Mouse (Mus musculus): ENCODE data around the gene Ugt1a5.

Gene Ugt1a5

DNA sequence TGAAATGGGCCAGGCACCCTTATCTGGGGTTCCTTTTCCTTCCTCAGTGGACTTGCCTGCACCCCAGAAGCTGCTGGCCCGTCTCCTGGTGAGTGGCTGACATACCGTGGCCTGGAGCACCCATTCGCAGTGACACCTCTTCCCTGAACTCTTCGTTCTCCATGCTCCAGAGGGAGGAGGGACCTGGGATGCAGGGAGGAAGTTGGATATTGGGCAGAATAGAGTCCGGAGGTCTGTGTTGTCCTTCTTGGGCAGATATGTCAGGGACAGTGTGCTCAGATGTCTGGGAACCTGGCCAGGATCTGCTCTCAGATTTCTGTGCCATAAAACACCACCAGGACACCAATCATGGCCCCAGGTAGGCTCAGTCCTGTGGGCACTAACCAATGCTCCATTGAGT lies 74.3 kb downstream of the Ugt1a5 start:
- peak; percentile 65 for DNase-seq (ENCODE audit: low spot score)

DNA sequence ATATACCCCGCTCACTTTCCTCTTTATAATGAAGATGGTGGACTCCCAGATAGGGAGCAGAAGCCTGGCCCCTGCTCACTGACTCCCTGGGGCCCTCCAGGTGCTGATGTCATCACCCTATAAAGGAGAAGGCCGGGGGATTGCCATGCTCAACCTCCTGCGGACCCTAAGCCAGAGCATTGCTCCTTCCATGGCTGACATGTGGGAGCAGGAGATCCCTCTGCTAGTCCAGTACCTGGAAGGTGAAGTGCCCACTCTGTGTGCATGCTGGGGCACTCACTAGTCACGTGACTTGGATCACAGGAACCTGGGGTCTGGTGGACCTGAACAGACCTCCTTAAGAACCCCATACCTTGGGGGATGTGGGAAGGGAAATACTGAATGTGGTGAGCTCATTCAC lies 74.8 kb downstream of the Ugt1a5 start:
- peak; percentile 64 for DNase-seq (ENCODE audit: low spot score)

DNA sequence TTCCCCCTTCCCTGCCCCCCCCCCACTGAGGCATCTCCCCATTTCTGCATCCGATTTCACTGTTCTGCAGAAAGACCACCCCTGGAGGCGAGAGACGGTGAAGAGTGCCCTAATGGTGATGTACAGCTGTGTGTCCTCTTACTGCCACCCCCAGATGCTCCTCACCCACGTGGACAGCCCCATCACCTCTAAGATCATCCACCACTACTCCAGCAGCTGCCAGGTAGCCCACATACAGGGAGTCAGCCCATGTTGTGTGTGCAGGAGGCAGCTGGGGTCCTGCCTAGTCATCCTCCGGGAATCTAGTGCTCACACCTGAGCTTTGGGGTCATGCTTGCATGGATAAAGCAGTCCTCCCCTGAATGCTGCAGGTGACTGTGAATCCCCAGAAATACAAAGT lies 78.0 kb downstream of the Ugt1a5 start:
- DNase-seq (ENCODE audit: low spot score), result no peak

DNA sequence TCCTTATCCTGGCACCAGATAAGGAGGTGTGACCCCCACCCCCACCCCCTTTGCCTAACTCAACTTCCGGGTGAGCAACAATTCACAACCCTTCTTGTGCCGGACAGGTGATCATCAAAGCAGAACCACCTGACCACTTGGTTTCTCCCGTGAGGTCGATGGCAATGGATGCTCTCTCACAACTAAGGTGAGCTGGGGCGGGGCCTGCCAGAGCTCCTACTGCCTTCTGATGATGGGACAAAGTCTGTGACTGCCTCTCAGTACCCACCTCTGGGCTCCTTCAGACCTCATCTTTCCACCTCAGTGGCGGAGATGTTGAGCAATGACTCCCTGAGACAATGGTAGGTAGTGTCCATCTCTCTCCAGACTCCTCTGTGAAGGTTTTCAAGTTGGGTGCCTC lies 80.1 kb downstream of the Ugt1a5 start:
- DNase-seq (ENCODE audit: low spot score), result peak; percentile 71

DNA sequence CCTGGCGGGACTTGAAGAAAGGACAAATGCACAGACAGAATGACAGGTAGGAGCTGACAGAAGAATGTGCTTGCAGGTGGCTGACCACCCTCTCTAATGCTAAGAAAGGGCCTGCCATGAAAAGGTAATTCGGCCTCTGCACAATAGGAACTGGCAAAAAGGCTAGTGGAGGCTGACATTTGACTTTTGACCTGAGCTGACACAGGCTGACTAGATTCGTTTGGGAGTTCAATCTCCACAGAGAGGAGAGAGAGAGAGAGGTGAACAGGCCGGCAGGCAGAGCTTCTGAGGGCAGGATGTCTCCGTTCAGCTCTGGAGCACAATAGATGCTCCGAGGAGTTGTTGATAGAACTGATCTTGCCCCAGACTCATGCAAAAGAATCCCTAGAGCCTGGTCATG lies 80.6 kb downstream of the Ugt1a5 start:
- no peak for DNase-seq (ENCODE audit: low spot score)

DNA sequence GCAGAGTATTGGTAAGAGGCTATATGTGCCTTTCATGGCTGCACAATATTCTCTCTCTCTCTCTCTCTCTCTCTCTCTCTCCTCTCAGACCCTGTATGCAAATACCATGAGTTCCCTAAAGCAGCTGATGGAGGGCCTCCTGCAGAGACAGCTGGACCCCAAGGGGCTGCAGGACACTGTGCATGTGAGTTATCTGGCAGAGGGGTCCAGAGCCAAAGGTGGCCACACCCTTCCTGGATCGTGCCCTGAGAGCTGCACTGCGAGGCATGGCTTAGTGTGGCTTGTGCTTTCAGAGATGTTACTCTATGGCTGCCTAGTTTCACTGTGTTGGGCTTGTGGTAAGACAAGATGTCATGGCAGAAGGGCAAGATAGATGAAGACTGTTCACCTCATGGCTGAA lies 81.8 kb downstream of the Ugt1a5 start:
- peak; percentile 65 for DNase-seq (ENCODE audit: low spot score)

DNA sequence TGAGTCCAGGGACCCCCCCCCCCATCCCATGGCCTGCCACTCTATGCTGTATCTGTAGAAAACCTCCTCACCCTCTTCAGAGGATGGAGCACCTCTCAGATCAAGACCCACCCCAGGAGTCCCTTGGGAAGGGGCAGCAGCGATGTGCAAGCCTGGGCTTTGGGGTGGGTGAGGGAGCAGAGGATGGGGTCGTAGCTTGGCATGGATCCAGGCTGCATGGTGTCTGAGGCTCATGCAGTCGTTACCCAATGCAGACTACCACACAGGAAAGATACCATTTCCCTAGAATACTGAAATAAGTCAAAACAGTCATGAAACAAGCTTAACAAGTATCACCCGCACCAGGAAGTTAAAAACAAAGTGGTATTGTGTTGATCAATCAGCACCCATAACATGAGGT lies 82.8 kb downstream of the Ugt1a5 start:
- peak; percentile 82 for DNase-seq (ENCODE audit: low spot score)

DNA sequence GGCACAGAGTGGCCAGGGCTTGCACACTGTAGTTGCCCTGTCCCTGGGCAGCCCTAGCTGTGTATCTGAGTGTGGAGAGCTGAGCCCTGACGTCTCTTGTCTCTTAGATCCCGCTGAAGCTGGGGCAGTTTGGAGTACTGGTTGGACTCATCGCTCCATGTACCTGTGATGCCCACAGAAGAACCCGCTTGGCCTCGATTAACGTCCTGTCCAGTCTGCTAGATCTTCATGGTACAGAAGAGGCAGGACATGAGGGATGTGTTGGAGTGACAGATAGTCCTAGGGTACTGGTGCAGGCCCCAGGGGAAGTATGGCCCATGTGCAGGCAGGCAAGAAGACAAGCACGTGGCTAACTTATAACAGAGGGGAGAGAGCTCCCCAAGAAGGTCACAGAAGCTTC lies 83.8 kb downstream of the Ugt1a5 start:
- no peak for DNase-seq (ENCODE audit: low spot score)

DNA sequence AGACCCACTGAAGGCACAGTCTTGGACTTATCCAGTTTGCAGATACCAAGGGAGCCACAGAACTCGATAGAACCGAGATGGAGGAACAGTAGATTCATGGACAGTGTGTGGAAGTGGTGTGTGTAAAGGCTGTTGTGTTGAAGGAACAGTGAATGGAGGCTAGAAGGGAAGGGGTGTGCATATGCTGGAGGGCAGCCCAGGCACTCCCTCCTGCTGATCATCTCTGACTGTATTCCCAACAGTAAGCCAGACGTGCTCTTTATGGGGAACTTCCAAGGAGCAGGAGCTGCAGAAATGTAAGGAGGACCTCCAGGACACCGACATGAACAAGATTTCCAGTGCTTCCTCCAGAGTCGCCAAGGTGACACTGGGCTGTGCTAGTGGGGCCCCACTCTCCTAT lies 84.2 kb downstream of the Ugt1a5 start:
- no peak for DNase-seq (ENCODE audit: low spot score)

DNA sequence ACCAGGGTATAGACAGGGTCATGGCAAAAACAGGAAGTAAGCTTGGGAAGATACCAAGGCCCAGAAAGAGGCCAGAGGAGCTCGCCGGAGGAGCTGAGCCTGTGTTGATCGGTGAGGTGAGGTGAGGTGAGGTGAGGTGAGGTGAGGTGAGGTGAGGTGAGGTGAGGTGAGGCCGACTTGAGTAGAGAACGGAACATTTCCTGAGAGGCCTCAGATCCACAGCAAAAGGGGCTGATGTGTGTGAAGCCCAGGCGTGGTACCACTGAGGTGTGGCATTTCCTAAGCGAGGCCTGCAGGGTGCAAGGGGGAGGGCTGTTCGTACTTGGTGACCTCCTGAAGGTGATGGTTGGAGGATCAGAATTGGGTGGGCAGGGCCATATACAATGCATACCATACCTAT lies 87.3 kb downstream of the Ugt1a5 start:
- no peak for DNase-seq (ENCODE audit: low spot score)

DNA sequence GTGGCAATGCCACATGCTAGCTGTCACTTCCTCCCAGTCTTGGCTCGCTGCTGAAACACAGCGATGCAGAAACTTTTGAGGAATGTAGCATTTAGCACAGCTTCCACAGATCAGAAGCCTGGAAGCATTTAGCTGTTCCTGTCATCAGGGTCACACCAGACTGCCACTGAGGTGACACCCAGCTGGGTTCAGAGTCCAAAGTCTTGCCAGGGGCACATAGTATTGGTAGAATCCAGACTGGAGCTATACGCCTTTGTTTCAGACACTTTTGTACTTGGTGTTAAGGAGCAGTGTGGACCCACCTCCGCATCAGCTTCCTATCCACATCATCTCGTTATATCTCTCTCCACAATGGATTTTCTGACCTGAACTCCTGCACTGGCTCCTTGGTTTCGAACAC lies 87.7 kb downstream of the Ugt1a5 start:
- no peak for DNase-seq (ENCODE audit: low spot score)

DNA sequence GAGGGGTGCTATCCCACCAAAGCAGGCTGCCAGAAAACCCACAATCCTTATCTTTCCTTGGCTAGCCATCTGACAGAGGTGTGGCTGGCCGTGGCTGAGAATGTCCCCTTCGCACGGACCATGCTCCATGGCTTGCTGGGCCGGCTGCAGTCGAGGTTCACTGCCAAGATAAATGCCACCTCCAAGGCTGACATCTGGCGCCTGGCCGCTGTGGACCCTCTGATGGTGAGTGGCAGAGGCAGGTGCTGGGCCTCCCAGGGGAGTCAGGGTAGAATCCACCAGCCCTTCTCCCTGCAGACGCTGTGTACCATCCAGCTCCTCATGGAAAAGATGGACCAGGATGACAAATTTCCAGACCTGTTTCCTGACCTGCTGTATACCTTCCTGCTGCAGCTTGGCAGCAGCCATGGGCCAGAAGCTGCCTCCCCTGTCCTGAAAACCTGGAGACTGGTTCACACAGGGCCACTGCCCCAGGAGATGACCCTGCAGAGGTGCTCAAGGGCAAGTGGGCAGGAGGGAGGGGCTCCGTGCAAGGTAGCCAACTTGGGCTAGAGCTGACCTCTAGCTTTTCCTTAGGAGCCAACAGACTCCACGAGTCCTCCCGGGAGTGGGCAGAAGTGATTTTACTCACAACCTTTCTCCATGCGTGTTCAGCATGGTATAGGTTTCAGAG lies 89.1 kb downstream of the Ugt1a5 start:
- peak; percentile 77 for DNase-seq (ENCODE audit: low spot score)

DNA sequence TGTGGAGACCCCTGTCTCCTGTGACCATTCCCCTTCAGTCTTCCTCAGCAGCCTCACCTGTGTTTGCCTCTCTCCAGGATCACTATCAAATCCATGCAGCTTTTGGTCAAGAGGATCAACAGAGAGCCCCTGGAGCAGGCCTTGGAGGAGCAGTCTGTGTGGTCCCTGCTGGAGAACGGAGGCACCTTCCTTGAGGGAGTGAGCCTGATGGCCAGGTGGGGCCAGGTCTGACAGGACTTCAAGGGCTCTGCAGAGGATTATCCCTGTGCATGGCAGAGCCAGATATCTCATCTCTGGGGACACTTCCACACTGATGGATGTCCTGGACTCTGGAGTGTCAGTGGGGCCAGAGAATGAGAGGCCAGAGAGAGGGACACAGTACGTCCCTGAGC lies 89.7 kb downstream of the Ugt1a5 start:
- DNase-seq (ENCODE audit: low spot score), result no peak

DNA sequence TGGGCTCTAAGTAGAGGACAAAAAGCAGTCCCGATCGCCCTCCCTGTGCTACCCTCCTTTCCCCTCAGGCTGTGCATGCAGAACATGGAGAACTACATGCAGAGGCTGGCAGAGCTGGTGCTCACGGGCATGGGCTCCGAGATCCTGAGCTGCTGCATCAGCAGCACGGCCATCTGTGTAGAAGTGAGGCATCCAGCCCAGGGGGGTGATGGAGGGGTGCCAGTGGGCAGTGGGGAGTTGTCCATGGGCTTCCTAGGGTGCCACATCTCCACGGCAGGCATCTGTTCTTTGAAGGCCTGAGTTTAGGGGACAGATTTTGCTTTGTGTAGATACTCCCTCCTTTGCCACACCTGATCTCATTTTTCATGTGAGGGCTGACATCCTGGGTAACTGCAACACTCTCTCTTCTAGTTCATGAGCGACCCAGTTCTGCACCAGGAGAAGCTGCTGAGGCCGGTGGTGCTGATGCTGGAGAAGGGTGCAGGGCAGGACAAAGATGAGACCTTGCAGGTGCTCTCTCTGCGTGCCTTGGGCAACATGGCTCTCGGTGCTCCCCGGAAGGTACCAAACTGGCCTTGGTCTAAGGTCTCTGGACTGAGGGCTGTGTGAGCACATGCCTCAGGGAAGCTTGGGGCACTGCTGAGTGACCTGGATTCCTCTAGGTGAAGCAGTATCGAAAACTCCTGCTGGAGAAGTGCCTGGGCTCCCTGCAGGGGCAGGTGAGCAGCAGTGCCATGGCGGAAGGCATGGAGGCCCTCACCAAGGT lies 90.4 kb downstream of the Ugt1a5 start:
- peak; percentile 80 for DNase-seq (ENCODE audit: low spot score)

DNA sequence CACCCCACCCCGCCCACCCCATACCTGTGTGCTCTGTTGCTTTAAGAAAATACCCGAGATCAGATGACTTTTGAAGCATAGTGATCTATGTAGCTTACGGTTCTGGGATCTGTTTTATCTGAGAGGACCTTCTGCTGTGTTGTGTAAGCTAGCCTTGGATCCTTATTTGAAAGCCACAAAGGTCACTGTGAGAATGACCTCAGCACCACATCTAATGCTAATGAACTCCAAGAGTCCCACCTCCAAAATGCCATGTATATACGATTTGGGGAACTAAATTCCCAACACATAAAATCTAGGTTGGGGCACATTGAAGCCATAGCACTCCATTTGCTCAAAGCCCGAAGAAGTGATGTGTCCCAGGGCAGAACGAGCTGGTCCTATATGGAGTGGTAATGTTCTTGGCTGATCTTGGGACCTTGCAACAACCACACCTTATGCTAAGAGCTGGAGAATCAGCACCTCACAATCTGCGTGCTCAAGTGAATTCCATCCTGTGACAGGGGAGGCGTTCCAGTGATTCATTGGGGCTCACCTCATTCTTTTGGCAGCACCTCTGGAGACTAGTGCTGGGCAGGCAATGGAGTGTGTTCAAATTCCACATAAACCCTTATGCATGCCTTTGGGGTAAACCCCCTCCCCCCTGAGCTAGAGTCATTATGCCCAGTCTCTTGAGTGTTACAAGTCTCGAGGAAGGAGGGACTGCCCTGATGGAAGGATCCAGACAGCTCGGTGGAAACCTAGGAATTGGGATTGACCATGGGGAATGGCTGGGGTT lies 91.3 kb downstream of the Ugt1a5 start:
- no peak for DNase-seq (ENCODE audit: low spot score)

DNA sequence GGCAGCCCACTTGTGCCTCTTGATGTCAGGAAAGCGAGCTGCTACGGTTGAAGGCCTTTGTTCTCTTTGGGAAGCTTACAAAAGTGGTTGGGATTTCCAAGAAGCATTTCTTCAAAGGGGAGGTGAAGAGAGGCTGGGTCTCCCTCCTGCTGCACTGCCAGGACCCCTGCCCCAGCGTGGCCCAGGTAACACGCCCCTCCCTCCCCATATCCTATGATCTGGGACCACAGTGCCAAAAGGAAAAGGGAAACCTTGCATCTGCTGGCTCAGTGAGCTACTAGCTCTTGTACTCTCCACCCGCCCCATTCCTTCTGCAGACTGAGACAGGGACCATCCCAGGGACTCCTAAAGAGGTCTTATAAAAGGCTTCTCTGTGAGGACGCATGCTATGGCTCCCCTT lies 91.9 kb downstream of the Ugt1a5 start:
- no peak for DNase-seq (ENCODE audit: low spot score)

DNA sequence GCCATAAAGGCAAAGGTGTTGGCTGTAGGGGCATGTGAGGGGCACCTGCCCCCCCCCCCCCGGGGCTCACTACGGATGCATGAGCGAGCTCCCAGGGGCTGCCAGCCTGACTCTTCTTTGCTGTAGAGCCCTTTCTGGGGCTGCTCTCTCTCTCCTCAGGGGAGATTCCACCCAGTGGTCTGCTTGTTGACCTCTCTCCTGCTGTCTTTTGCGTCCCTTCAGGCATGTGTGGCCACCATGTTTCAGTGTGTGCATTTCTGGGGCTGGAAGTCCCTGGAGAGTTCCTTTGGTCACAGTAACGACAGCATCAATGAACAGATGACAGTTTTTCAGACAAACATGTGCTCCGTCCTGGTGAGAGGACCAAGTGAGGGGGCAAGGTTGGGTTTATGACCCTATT lies 92.5 kb downstream of the Ugt1a5 start:
- DNase-seq (ENCODE audit: low spot score), result no peak

DNA sequence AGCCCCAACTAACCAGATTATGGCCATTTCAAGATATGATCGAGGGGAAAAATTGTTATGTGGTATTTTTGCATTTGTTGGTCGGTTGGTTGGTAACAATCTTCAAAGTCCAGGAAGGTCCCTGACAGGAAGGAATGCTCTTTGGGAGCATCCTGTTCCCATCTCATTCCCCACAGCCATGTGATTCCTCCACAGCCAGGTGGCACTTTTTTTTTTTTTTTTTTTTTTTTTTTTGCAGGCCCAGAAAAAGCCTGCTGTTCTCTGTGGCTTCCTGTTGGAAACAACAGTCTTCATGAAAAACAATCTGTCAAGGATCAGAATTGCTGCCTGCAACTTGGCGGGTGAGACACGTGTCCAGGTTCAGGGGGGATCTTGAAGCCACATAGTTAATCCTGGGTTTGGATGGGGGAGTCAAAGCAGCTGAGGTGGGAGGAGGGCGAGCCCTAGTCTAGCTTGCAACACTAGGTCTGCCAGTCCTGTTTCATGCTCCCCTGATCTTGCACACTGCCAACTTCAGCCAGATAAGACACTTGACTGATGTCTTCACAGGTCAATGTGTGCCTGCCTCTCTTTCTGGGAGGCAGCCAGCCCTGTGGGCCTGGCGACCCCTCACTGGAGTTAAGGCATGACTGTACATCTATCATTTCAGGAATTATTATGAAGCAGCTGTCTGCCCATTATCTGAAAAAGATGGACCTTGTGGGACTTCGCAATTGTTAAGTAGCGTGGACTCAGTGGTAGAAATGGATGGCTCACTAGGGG lies 93.2 kb downstream of the Ugt1a5 start:
- DNase-seq (ENCODE audit: low spot score), result peak; percentile 76

DNA sequence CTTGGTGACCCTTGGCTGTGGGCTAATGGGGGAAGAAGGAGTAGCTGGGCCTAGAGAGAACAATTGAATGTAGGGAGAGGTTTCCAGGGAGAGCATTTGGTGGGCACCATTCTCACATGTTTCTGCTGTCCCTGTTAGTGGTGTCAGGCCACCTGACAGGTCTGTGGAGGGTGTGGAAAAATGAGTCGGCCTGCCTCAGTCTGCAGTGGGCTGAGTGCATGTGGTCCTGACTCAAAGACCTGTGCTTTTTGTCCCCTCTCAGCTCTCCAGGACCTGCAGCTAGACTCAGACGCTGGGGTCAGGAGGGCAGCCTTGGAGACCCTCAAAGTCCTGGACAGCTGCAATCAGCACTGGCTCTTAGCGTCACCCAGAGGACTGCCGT lies 93.8 kb downstream of the Ugt1a5 start:
- peak; percentile 74 for DNase-seq (ENCODE audit: low spot score)

DNA sequence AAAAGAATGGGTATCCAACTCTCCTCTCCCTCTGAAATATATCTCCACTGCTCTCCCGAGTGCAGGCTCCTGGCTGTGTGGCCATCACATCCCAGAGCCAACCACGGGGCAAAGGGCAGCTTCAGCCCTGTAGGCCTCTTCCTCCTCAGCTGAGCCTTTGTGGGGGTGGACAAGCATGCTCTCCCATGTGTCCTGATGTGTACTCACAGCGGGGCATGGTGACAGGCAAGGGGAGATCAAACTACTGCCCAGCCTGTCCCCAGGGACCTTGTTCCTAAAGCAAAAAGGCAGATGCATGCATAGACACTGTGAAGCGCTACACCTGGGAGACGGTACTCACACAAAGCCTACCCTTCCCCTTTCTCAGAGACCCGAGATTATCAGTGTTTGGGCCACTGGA lies 94.3 kb downstream of the Ugt1a5 start:
- DNase-seq (ENCODE audit: low spot score), result peak; percentile 88

DNA sequence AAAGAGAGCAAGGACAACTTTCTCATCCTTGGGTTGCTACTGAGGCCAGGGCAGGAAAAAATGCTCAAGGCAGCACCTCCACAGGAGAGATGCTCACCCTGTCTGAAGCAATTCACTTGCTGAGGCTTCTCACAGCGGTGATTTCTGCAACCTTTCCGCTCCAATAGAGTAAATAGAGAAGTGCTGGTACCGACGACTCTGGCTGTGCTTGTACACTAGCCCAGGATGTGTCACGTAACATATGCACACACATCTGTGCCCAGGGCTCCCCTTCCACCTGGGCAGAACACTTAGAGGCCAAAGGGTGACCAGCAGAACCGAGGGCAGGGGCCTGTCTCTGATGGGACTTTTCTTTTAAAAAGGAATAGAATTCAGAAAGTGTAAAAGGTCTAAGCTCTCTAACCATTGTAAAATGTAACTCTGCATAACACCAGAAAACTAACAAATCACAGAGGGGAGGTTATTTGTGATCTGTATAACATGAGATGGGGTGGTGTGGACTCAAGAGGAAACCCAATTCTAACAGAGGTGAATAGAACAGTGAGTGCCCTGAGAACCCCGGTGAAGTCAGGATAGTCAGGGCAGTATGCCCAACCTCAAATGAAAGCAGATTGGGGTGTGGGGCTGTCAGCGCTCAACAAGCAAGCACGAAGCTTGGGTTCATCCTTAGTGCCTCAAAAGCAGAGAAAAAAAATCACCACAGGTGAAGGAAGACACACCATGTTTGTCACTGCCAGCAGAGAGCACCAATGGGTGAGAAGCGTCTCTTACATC lies 95.0 kb downstream of the Ugt1a5 start:
- DNase-seq (ENCODE audit: low spot score), result no peak

DNA sequence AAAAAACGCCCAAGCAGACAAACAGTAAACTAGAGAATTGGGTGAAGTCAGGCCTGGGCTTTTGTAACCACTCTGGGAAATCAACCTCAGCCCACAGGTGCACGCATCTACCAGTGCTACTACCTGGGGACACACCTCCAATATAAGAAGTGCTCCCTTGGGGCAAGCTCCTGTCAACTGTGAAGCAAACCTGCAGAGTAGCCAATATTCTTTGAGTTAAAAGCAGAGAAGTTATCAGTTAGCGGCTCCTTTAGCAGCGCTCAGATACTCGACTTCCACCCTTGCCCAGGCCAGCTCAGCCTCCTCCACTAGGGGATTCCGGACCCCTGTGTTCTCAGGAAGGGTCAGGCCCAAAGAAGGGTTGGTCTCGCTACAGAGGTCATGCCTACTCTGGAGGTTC lies 95.9 kb downstream of the Ugt1a5 start:
- DNase-seq (ENCODE audit: low spot score), result no peak

All from testis, postnatal 10 days (tissue).